Mouse (Mus musculus) liver, adult 2 months (tissue): ENCODE data around the gene St6gal1. TPM values are rescaled to one million over a fixed set of nuclear protein-coding genes. Genes with fewer than 3 reads are reported as not detected.

Experiments used
- DNase-seq: peaks from one replicate; pipeline ENCODE4 v3.0.0-alpha.2; 2011; ENCODE audit warnings: low read depth, low spot score; ENCODE audit errors: extremely low read depth
- H3K27ac ChIP-seq: fragments of 200-500 bp; replicated peaks from 2 replicates; pipeline ENCODE4 v1.5.1; 2012; ENCODE audit warnings: low read depth, mild to moderate bottlenecking, control low read depth, inconsistent platforms, low read length; ENCODE audit not compliant: insufficient read depth
- H3K27me3 ChIP-seq: fragments of 200-500 bp; 2 replicates; pipeline ENCODE4 v1.6.1; 2012; ENCODE audit warnings: mild to moderate bottlenecking, moderate library complexity, low read length, inconsistent platforms; ENCODE audit not compliant: control insufficient read depth, insufficient read depth
- H3K36me3 ChIP-seq: fragments of 200-500 bp; 2 replicates; pipeline ENCODE4 v1.6.1; 2012; ENCODE audit warnings: low read length, inconsistent platforms; ENCODE audit not compliant: control insufficient read depth, insufficient read depth
- H3K4me1 ChIP-seq: fragments of 200-500 bp; 2 replicates; pipeline ENCODE4 v1.6.1; 2011; ENCODE audit warnings: low read length; ENCODE audit not compliant: control insufficient read depth, insufficient read depth
- H3K4me3 ChIP-seq: fragments of 200-500 bp; 2 replicates; pipeline ENCODE4 v1.5.1; 2011; ENCODE audit warnings: low read depth, mild to moderate bottlenecking, control low read depth, low read length, moderate library complexity; ENCODE audit not compliant: insufficient read depth
- H3K79me2 ChIP-seq: fragments of 200-500 bp; 2 replicates; pipeline ENCODE4 v1.6.1; 2012; ENCODE audit warnings: inconsistent platforms, mild to moderate bottlenecking, low read length, moderate library complexity; ENCODE audit not compliant: control insufficient read depth, insufficient read depth
- H3K9ac ChIP-seq: fragments of 200-500 bp; 2 replicates; pipeline ENCODE4 v1.6.1; 2012; ENCODE audit warnings: low read depth, mild to moderate bottlenecking, control low read depth, inconsistent platforms, low read length
- CTCF ChIP-seq: fragments of 200-500 bp; IDR thresholded peaks from 2 replicates; pipeline ENCODE4 v1.5.1; 2011; ENCODE audit warnings: low read depth, low read length, control low read depth
- POLR2A ChIP-seq: fragments of 200-500 bp; IDR thresholded peaks from 2 replicates; pipeline ENCODE4 v1.6.1; 2011; ENCODE audit warnings: low read length, control low read depth; ENCODE audit not compliant: insufficient read depth; ENCODE audit errors: extremely low read depth
- WGBS: fragments of 180-500 bp; shearing (Covaris S2); methylation state at CpG from one replicate; pipeline ENCODE4 v1.1.7; 2018; 5-methylcytosine and 5-hydroxymethylcytosine counted together
- polyA plus RNA-seq: library from polyadenylated mRNA; depleted of rRNA; stranded (reverse); fragments of >200 nt; gene quantifications from 2 replicates; pipeline ENCODE4 v1.2.3, GENCODE M21; 2012
- total RNA-seq: library from RNA; depleted of rRNA; stranded (reverse); fragments of >200 nt; gene quantifications from 2 replicates; pipeline ENCODE4 v1.2.3, GENCODE M21; 2014

St6gal1 gene
- total and polyA plus RNA-seq, 2 experiments, result 36.7 to 41.3 TPM

DNA sequence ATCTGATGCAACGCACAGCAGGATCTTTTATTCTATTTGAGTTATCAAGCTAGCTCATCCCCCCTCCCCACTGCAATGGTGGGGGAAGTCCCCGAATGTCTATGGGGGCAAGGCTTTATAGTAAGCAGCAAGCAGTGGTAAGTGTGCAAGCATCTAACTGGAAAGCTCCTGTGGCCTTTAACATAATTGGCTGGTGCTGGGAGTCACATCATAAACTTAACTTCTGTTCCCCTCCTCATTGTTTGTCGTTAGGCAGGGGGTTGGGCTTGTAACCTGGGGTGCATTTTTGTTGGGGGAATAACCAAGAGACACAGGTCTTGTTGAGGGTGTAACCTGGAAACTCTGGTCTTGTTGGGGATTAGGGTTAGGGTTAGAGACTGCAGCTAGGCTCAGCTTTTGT lies 3.9 kb downstream of the St6gal1 start:
- Histone ChIP-seq H3K36me3 (no peaks in the 10 kb centered on the region), H3K27ac (no peak overlapping the region), H3K27me3 (no peaks in the 10 kb centered on the region), H3K79me2 (peaks cover 4% of the 10 kb centered on the region; the same call in 1 of the 2 replicates), H3K9ac (no peak overlapping the region), H3K4me1 (peaks cover 3% of the 10 kb centered on the region; the same call in 1 of the 2 replicates), H3K4me3 (no peak overlapping the region)
- 82% methylated on average over 3 of the region's 3 CpGs for WGBS
- TF ChIP-seq POLR2A (no peak), CTCF (no peak)
- no peak for DNase-seq

DNA sequence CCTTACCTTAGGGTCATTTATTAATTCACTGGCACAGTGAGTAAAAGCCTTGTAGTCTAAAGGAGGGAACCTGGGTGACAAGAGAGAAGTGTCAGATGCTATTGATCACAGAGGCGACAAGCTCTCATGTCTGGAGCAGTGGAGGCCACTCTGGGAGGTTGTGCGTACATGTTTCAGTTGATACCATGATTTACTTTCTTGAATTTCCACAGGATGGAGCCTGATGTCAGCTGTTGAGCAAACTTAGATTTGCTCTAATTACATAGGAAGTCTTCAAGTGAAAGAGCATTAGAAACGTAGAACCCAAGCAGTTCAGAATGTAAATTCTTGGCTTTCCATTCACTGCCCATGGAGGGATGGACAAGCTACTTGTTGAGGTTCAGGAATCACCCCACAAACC lies 5.4 kb downstream of the St6gal1 start:
- H3K9ac ChIP-seq, result no peak overlapping the region
- H3K36me3 ChIP-seq, result peaks cover 1% of the 10 kb centered on the region; the same call in 1 of the 2 replicates
- H3K4me3 ChIP-seq, result no peak overlapping the region
- TF ChIP-seq POLR2A, result no peak
- TF ChIP-seq CTCF, result no peak
- no peaks in the 10 kb centered on the region for H3K27me3 ChIP-seq
- H3K4me1 ChIP-seq, result peaks cover 3% of the 10 kb centered on the region; the same call in 1 of the 2 replicates
- no peak overlapping the region for H3K27ac ChIP-seq
- WGBS, result 89% methylated on average over 3 of the region's 3 CpGs
- peaks cover 4% of the 10 kb centered on the region; the same call in 1 of the 2 replicates for H3K79me2 ChIP-seq
- no peak for DNase-seq

DNA sequence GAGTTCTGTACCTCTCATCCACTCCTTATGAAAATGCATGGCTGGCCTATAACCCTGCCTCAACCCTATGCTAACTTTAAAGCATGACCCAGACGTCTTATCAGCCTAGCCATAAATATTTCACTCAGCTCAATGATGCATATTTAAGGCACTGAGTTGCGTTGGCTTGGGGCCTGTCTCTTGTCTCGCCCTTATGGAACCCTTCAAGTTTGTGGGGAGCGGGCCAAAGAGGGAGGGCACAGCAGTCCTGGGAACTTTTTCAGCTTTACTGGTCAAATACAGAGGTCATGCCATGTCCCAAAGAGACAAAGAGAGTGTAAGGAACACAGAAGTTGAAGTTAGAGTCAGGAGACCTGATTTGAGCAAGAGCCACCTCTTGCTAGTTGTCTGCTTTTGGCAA lies 6.6 kb downstream of the St6gal1 start:
- peaks cover 1% of the 10 kb centered on the region; the same call in 1 of the 2 replicates for H3K36me3 ChIP-seq
- 87% methylated on average over 4 of the region's 4 CpGs for WGBS
- H3K27ac ChIP-seq, result no peak overlapping the region
- H3K9ac ChIP-seq, result no peak overlapping the region
- no peak overlapping the region for H3K4me3 ChIP-seq
- peaks cover 4% of the 10 kb centered on the region; the same call in 1 of the 2 replicates for H3K79me2 ChIP-seq
- no peaks in the 10 kb centered on the region for H3K27me3 ChIP-seq
- DNase-seq, result no peak
- peaks cover 3% of the 10 kb centered on the region; the same call in 1 of the 2 replicates for H3K4me1 ChIP-seq
- TF ChIP-seq POLR2A, result no peak
- no peak for TF ChIP-seq CTCF

DNA sequence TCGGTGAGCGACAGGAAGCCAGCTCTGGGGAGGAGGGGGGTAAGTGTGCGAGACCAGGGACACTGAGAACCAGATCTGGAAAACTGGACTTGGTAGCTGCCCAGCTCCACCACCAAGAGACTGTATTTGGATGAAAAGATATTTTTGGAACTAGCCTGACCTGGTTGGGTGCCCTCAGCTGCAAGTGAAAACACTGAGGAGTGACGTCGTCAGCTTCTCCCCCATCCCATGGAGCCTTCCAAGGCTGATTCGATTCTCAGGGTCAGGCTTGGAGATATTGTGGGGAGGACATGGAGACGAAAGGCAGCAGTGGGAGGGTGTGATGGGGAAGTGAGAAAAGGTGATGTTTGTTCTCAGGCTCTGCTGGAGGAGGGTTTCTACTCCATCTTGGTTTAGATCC lies 8.2 kb downstream of the St6gal1 start:
- 79% methylated on average over 7 of the region's 7 CpGs for WGBS
- Histone ChIP-seq H3K79me2 (peaks cover 4% of the 10 kb centered on the region; the same call in 1 of the 2 replicates), H3K4me1 (peaks cover 3% of the 10 kb centered on the region; the same call in 1 of the 2 replicates), H3K27ac (no peak overlapping the region), H3K27me3 (no peaks in the 10 kb centered on the region), H3K36me3 (peaks cover 1% of the 10 kb centered on the region; the same call in 1 of the 2 replicates), H3K9ac (no peak overlapping the region), H3K4me3 (no peak overlapping the region)
- no peak for DNase-seq
- TF ChIP-seq CTCF, result no peak
- TF ChIP-seq POLR2A, result no peak

DNA sequence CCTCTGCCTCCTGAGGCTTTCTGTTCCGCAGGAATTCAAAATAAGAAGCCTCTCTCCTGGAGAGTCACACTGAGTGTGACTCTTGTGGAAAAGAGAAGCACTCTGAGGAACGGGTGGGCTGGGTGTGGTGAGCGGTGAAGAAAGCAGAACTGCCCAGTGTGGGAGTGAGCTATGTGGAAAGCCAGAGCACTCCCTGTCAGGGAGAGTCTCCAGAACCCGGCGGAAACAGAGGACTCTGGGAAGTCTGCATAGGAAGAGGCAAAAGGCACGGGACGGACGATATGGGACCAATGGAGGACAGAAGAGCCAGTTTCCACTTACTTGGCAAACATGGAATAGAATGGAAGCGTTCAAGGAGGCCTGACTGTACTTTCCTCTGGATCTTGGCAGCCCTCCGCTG lies 9.0 kb downstream of the St6gal1 start:
- Histone ChIP-seq H3K4me1 (peaks cover 3% of the 10 kb centered on the region; the same call in 1 of the 2 replicates), H3K36me3 (peaks cover 1% of the 10 kb centered on the region; the same call in 1 of the 2 replicates), H3K4me3 (no peak overlapping the region), H3K27me3 (no peaks in the 10 kb centered on the region), H3K9ac (no peak overlapping the region), H3K79me2 (peaks cover 2% of the 10 kb centered on the region; the same call in 1 of the 2 replicates), H3K27ac (no peak overlapping the region)
- no peak for DNase-seq
- 90% methylated on average over 10 of the region's 10 CpGs for WGBS
- TF ChIP-seq POLR2A (no peak), CTCF (no peak)

DNA sequence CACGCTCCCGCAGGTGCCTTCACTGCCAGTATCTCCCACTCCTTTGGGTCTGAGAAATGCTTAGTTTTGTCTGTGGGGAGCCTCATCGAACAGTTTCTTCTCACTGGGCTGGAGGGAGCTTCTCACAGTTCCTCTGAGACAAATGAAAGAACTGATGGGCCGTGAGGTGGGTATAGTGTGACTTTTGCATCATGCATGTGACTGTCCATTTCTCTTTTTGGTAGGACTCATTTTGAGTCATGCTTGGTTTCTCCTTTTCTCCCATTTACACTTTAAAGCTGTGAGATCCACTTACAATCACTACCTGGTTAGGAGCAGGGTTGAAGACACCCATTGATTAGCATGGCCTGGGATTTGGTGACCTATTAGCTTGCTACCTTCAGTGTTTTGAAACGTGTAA lies 10.0 kb downstream of the St6gal1 start:
- 86% methylated on average over 5 of the region's 5 CpGs for whole genome bisulfite sequencing
- Histone ChIP-seq H3K36me3 (peaks cover 1% of the 10 kb centered on the region; the same call in 1 of the 2 replicates), H3K27ac (no peak overlapping the region), H3K79me2 (no peaks in the 10 kb centered on the region), H3K4me1 (peaks cover 3% of the 10 kb centered on the region; the same call in 1 of the 2 replicates), H3K9ac (no peak overlapping the region), H3K27me3 (no peaks in the 10 kb centered on the region), H3K4me3 (no peak overlapping the region)
- no peak for TF ChIP-seq CTCF
- no peak for TF ChIP-seq POLR2A
- no peak for DNase-seq
